Comparison of ENCODE assay signal across 8 mouse cellular contexts in genomic region chr4:82509166-82509767, GRCm38 (mm10).
DNase-seq lines count a peak whose midpoint lies in the region; ATAC-seq lines count a peak whose summit lies in the region.

No protein-coding gene starts in this region.

- H3K9me3 ChIP-seq in heart, embryonic 11.5 days (replicated peaks; ENCODE audit: control insufficient read depth, low read length): no peaks in the 10 kb centered on the region
- no peaks in the 10 kb centered on the region for H3K9me3 ChIP-seq in embryonic facial prominence, embryonic 10.5 days
- H3K9me3 ChIP-seq in hindbrain, embryonic 15.5 days: no peaks in the 10 kb centered on the region
- no peaks in the 10 kb centered on the region for H3K9me3 ChIP-seq in midbrain, embryonic 13.5 days

- DNase-seq in heart, adult 9 months (ENCODE audit: low spot score in 2 of 2): no peak
- no peak for DNase-seq in embryonic facial prominence, embryonic 10.5 days (ENCODE audit: low spot score)
- no peak for DNase-seq in urinary bladder, postnatal 36 days (ENCODE audit: low spot score in 2 of 2)
- no peak for DNase-seq in layer of hippocampus, adult 9-11 months
- DNase-seq in B cell, adult 2 months: no peak

- H3K27me3 ChIP-seq in heart, embryonic 11.5 days (ENCODE audit: control insufficient read depth, insufficient read depth, low read length): no peaks in the 10 kb centered on the region
- H3K27me3 ChIP-seq in embryonic facial prominence, embryonic 10.5 days (replicated peaks; ENCODE audit: low read depth, poor library complexity, severe bottlenecking): 0 out of 2 replicates have a peak, but pooled peaks cover 9% of the 10 kb centered on the region
- 0 out of 2 replicates have a peak, but pooled peaks cover 8% of the 10 kb centered on the region for H3K27me3 ChIP-seq in hindbrain, embryonic 15.5 days
- peaks cover 6% of the 10 kb centered on the region; the same call in 1 of the 2 replicates for H3K27me3 ChIP-seq in midbrain, embryonic 13.5 days

- H3K9ac ChIP-seq in heart, embryonic 11.5 days (ENCODE audit: low read depth, low read length): peak overlapping the region; percentile 43
- peak overlapping the region; percentile 56; the same call in 1 of the 2 replicates for H3K9ac ChIP-seq in hindbrain, embryonic 15.5 days
- peak overlapping the region; percentile 95 for H3K9ac ChIP-seq in midbrain, embryonic 13.5 days (replicated peaks)

- peaks cover 29% of the 10 kb centered on the region for H3K4me1 ChIP-seq in heart, embryonic 11.5 days (ENCODE audit: control insufficient read depth, insufficient read depth, low read length)
- H3K4me1 ChIP-seq in embryonic facial prominence, embryonic 10.5 days: peaks cover 78% of the 10 kb centered on the region
- peaks cover 35% of the 10 kb centered on the region for H3K4me1 ChIP-seq in hindbrain, embryonic 15.5 days (replicated peaks)
- H3K4me1 ChIP-seq in midbrain, embryonic 13.5 days (replicated peaks): peaks cover 49% of the 10 kb centered on the region

- ATAC-seq in heart, embryonic 11.5 days (replicated peaks; ENCODE audit: insufficient number of reproducible peaks, low FRiP score, low TSS enrichment): no peak
- no peak for ATAC-seq in hindbrain, embryonic 15.5 days (ENCODE audit: low FRiP score, low read depth)
- no peak for ATAC-seq in midbrain, embryonic 13.5 days

- peak overlapping the region; percentile 94 for H3K4me2 ChIP-seq in heart, embryonic 11.5 days
- peak overlapping the region; percentile 100 for H3K4me2 ChIP-seq in hindbrain, embryonic 15.5 days
- peak overlapping the region; percentile 96 for H3K4me2 ChIP-seq in midbrain, embryonic 13.5 days (replicated peaks)

- H3K27ac ChIP-seq in heart, embryonic 11.5 days (ENCODE audit: low read depth, low read length): peak overlapping the region; percentile 100
- H3K27ac ChIP-seq in embryonic facial prominence, embryonic 10.5 days (replicated peaks): peak overlapping the region; percentile 69
- peak overlapping the region; percentile 100 for H3K27ac ChIP-seq in hindbrain, embryonic 15.5 days (replicated peaks)
- peak overlapping the region; percentile 98 for H3K27ac ChIP-seq in midbrain, embryonic 13.5 days

- WGBS in heart, embryonic 11.5 days (ENCODE audit: insufficient replicate concordance): 39% methylated on average over 2 of the region's 2 CpGs
- 29% methylated on average over 2 of the region's 2 CpGs for WGBS in embryonic facial prominence, embryonic 10.5 days
- 26% methylated on average over 2 of the region's 2 CpGs for WGBS in hindbrain, embryonic 15.5 days
- WGBS in midbrain, embryonic 13.5 days: 32% methylated on average over 2 of the region's 2 CpGs

- H3K36me3 ChIP-seq in heart, embryonic 11.5 days (ENCODE audit: control insufficient read depth, insufficient read depth, low read length): no peaks in the 10 kb centered on the region
- H3K36me3 ChIP-seq in embryonic facial prominence, embryonic 10.5 days (replicated peaks): no peaks in the 10 kb centered on the region
- H3K36me3 ChIP-seq in hindbrain, embryonic 15.5 days: no peaks in the 10 kb centered on the region
- no peaks in the 10 kb centered on the region for H3K36me3 ChIP-seq in midbrain, embryonic 13.5 days

- peak overlapping the region; percentile 2 for H3K4me3 ChIP-seq in heart, embryonic 11.5 days (ENCODE audit: low read depth, low read length)
- H3K4me3 ChIP-seq in embryonic facial prominence, embryonic 10.5 days: no peak overlapping the region
- H3K4me3 ChIP-seq in hindbrain, embryonic 15.5 days: peak overlapping the region; percentile 58
- H3K4me3 ChIP-seq in midbrain, embryonic 13.5 days (replicated peaks): peak overlapping the region; percentile 72

Comparison
In these comparisons a context has a peak if more than half of its experiments do, and no peak if none do; other contexts are left out.
1. H3K9ac ChIP-seq: peak in every context shown above with its lines; median percentile 95 in midbrain, embryonic 13.5 days; 56 in hindbrain, embryonic 15.5 days; 43 in heart, embryonic 11.5 days.